Mouse (Mus musculus) midbrain, embryonic 10.5 days (tissue): Measurements from ENCODE around the gene Tsc22d1. TPM values are rescaled to one million over a fixed set of nuclear protein-coding genes. Genes with fewer than 3 reads are reported as not detected.

Experiments
- DNase-seq: peaks from one replicate; pipeline ENCODE4 v3.0.0-alpha.2; 2017; ENCODE audit warnings: low spot score
- H3K27ac ChIP-seq: fragments of 300-500 bp; sonication (generic); replicated peaks from 2 replicates; pipeline ENCODE4 v1.5.1; 2016; ENCODE audit warnings: mild to moderate bottlenecking
- H3K27me3 ChIP-seq: fragments of 300-500 bp; sonication (generic); 2 replicates; pipeline ENCODE4 v1.6.1; 2016; ENCODE audit warnings: low read depth, mild to moderate bottlenecking; ENCODE audit not compliant: poor library complexity, severe bottlenecking
- H3K36me3 ChIP-seq: fragments of 300-500 bp; sonication (generic); 2 replicates; pipeline ENCODE4 v1.6.1; 2016; ENCODE audit warnings: mild to moderate bottlenecking, moderate library complexity
- H3K4me1 ChIP-seq: fragments of 300-500 bp; sonication (generic); 2 replicates; pipeline ENCODE4 v1.6.1; 2016
- H3K4me3 ChIP-seq: fragments of 300-500 bp; sonication (generic); 2 replicates; pipeline ENCODE4 v1.5.1; 2016; ENCODE audit warnings: mild to moderate bottlenecking, moderate library complexity
- H3K9me3 ChIP-seq: fragments of 300-500 bp; sonication (generic); replicated peaks from 2 replicates; pipeline ENCODE4 v1.6.1; 2016; ENCODE audit warnings: mild to moderate bottlenecking
- WGBS: fragments of 180-500 bp; shearing (Covaris S2); methylation state at CpG from one replicate; pipeline ENCODE4 v1.1.7; 2016; 5-methylcytosine and 5-hydroxymethylcytosine counted together
- polyA plus RNA-seq: library from polyadenylated mRNA; unstranded; fragments of >200 nt; fragmentation: Nextera tagmentation; extraction: Ambion mirVana; gene quantifications from 2 replicates; pipeline ENCODE4 v1.2.1, GENCODE M21; 2016

Gene Tsc22d1
- polyA plus RNA-seq, 1 experiment from 2014 or later, result 313 TPM

GRCm38 (mm10) chr14:76452751-76453360 is 38.1 kb downstream of the Tsc22d1 start:
- Histone ChIP-seq H3K27me3 (no peaks in the 10 kb centered on the region), H3K36me3 (peaks cover 38% of the 10 kb centered on the region), H3K27ac (no peak overlapping the region), H3K9me3 (no peaks in the 10 kb centered on the region), H3K4me3 (no peak overlapping the region), H3K4me1 (peaks cover 6% of the 10 kb centered on the region; the same call in 1 of the 2 replicates)
- WGBS, result 94% methylated on average over 17 of the region's 17 CpGs
- no peak for DNase-seq

DNA sequence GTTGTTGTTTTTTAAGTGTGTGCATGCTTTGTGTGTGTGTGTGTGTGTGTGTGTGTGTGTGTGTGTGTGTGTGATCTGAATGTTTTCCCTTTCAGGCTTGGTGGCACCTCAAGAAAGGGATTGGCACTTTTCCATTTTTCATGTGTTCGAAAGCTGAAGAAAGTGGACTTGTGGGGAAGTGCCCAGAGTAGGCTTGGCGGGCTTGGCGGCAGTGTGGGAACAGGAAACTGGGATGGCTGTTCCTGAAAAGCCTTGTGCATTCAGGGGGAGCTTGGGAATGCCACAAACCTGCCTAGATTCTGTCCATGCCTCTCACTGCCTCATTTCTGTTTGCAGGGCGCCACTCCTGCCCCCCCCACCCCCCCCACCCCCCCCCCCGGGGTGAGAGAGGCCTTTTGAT is 39.9 kb downstream of the Tsc22d1 start:
- Histone ChIP-seq H3K27ac (no peak overlapping the region), H3K4me1 (peaks cover 6% of the 10 kb centered on the region; the same call in 1 of the 2 replicates), H3K36me3 (peaks cover 39% of the 10 kb centered on the region), H3K27me3 (no peaks in the 10 kb centered on the region), H3K9me3 (no peaks in the 10 kb centered on the region), H3K4me3 (no peak overlapping the region)
- WGBS, result 73% methylated on average over 5 of the region's 5 CpGs
- no peak for DNase-seq

- peaks cover 35% of the 10 kb centered on the region for H3K36me3 ChIP-seq
- no peak overlapping the region for H3K4me3 ChIP-seq
- H3K9me3 ChIP-seq, result no peaks in the 10 kb centered on the region
- H3K27ac ChIP-seq, result no peak overlapping the region
- no peak for DNase-seq
- 84% methylated on average over 7 of the region's 7 CpGs for WGBS
- H3K4me1 ChIP-seq, result peaks cover 6% of the 10 kb centered on the region; the same call in 1 of the 2 replicates
- no peaks in the 10 kb centered on the region for H3K27me3 ChIP-seq
Observed at GRCm38 (mm10) chr14:76455159-76455558, 40.4 kb downstream of the Tsc22d1 start.

DNA sequence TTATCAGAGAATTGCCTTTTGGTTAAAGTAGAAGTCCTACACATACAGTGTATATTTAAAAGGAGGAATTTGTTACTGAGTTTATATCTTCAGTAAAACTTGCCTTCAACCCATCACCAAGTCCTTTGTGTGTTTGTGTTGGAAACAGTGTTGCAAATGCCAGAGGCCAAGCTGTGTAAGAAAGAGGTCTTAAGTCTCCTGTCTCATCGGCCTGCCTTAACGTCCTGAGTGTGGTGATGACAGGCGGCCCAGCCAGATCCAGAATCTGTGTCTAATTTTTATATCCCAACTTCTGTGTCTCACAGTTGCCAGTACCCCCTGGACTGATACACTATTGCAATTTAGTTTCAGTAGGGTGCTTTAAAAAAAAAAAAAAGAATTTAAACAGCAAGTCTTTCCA is 42.9 kb downstream of the Tsc22d1 start:
- no peak overlapping the region for H3K27ac ChIP-seq
- peaks cover 29% of the 10 kb centered on the region for H3K36me3 ChIP-seq
- peaks cover 12% of the 10 kb centered on the region; the same call in 1 of the 2 replicates for H3K4me1 ChIP-seq
- WGBS, result 97% methylated on average over 3 of the region's 3 CpGs
- no peak for DNase-seq
- H3K4me3 ChIP-seq, result no peak overlapping the region
- no peaks in the 10 kb centered on the region for H3K27me3 ChIP-seq
- H3K9me3 ChIP-seq, result no peaks in the 10 kb centered on the region

GRCm38 (mm10) chr14:76460181-76460580 is 45.4 kb downstream of the Tsc22d1 start:
- Histone ChIP-seq H3K4me1 (peaks cover 13% of the 10 kb centered on the region), H3K4me3 (no peak overlapping the region), H3K27ac (no peak overlapping the region), H3K9me3 (no peaks in the 10 kb centered on the region), H3K27me3 (no peaks in the 10 kb centered on the region), H3K36me3 (peaks cover 32% of the 10 kb centered on the region)
- DNase-seq, result no peak
- 86% methylated on average over 7 of the region's 7 CpGs for WGBS

DNA sequence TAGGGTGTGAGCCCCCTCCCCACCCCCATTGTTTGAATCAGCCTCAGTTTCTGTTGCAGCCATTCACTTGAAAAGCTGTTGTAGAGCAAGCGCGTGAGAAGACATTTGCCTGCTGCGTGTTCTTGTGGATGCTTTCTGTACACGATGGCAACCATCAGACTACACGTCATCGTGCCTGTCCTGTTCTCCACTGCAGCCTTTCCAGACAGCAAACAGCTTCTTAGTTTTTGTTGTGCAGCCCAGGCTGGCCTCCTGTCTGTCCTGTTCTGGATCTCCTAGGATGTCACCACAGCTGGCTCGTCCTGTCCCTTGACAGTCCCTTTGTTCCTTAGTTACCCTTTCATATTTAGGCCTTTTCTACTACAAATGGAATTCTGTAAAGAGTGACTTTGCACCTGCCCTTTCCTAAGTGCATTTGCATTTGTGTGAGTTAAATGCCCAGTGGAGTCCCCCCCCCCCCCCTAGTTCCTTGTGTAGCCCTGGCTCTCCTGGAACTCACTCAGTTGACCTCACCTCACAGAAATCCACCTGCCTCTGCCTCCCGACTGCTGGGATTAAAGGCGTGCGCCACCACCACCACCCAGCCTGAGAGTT is 46.5 kb downstream of the Tsc22d1 start:
- WGBS, result 89% methylated on average over 10 of the region's 10 CpGs
- no peak overlapping the region; the same call in 1 of the 2 replicates for H3K27ac ChIP-seq
- H3K4me1 ChIP-seq, result peaks cover 24% of the 10 kb centered on the region
- no peak overlapping the region for H3K4me3 ChIP-seq
- peaks cover 31% of the 10 kb centered on the region for H3K36me3 ChIP-seq
- H3K9me3 ChIP-seq, result no peaks in the 10 kb centered on the region
- no peak for DNase-seq
- H3K27me3 ChIP-seq, result no peaks in the 10 kb centered on the region

DNA sequence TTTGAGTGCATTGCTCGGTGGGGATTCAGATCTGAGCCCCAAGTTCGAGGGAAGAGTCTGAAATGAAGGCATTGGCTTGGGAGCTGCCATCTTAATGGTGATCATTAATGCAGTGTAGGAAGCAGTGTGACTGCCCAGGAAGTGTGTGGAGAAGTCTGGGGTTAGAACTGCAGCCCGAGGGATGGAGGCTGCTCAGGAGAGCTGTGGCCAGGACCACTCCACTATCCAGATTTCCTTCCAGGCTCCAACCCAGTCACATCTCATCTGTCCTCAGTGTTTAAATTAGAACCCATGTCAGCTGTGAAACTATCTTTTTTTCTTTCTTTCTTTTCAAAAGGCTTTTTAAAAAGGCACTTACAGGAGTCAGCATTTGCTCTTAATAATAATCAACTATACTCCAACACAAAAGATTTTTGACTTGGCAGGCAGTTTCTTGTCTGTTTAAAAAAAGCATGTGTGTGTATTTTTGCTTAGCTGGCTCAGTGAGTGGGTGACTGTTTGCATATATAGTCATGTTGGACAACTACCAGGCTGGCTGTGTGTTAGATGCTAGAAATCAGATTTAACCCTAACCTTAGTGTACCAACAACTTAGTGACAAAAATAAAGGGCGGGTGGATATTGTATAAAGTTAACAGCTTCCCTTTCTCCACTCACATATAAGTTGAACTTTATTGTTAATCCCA is 48.8 kb downstream of the Tsc22d1 start:
- WGBS, result 90% methylated on average over 4 of the region's 4 CpGs
- no peak overlapping the region for H3K27ac ChIP-seq

DNA sequence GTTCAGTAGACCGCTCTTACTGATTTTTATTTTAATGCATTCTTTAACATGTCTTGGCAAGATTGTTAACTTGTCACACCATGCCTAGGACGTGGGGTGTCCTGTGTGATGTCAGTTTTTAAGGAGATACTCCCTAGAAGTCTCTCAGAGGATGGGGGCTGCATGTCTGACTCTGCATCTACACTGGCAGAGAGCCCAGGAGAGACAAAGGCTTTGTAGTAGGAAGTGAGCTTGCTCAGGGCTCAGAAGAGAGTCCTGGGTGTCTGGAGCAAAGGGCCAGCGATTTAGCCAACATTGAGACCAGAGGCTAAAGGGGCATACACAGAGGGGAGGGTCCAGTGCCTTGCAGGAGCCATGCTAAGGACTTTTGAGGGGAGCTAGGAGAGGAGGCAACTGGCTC is 50.2 kb downstream of the Tsc22d1 start:
- Histone ChIP-seq H3K27me3 (no peaks in the 10 kb centered on the region), H3K4me3 (no peak overlapping the region), H3K9me3 (no peaks in the 10 kb centered on the region), H3K36me3 (peaks cover 18% of the 10 kb centered on the region), H3K27ac (0 out of 2 replicates have a peak overlapping the region, but pooled peaks have one; percentile 46), H3K4me1 (peaks cover 34% of the 10 kb centered on the region)
- WGBS, result 77% methylated on average over 3 of the region's 3 CpGs
- DNase-seq, result no peak

More for the DNA sequence above, 48.8 kb downstream of the Tsc22d1 start:
- H3K9me3 ChIP-seq, result no peaks in the 10 kb centered on the region
- H3K4me1 ChIP-seq, result peaks cover 34% of the 10 kb centered on the region
- DNase-seq, result no peak
- peaks cover 18% of the 10 kb centered on the region for H3K36me3 ChIP-seq
- H3K4me3 ChIP-seq, result no peak overlapping the region
- H3K27me3 ChIP-seq, result no peaks in the 10 kb centered on the region

GRCm38 (mm10) chr14:76466641-76467323 is 52.0 kb downstream of the Tsc22d1 start:
- H3K4me3 ChIP-seq, result peak overlapping the region; percentile 24; the same call in 1 of the 2 replicates
- peaks cover 32% of the 10 kb centered on the region for H3K4me1 ChIP-seq
- H3K27ac ChIP-seq, result peak overlapping the region; percentile 75
- H3K27me3 ChIP-seq, result no peaks in the 10 kb centered on the region
- no peaks in the 10 kb centered on the region for H3K9me3 ChIP-seq
- 25% methylated on average over 18 of the region's 18 CpGs for WGBS
- H3K36me3 ChIP-seq, result peaks cover 17% of the 10 kb centered on the region
- peak; percentile 80 for DNase-seq

- WGBS, result 80% methylated on average over 11 of the region's 11 CpGs
- Histone ChIP-seq H3K4me1 (peaks cover 32% of the 10 kb centered on the region), H3K4me3 (no peak overlapping the region), H3K27me3 (no peaks in the 10 kb centered on the region), H3K27ac (no peak overlapping the region), H3K9me3 (no peaks in the 10 kb centered on the region), H3K36me3 (peaks cover 14% of the 10 kb centered on the region)
- DNase-seq, result no peak
Observed at GRCm38 (mm10) chr14:76467932-76468331, 53.2 kb downstream of the Tsc22d1 start.

DNA sequence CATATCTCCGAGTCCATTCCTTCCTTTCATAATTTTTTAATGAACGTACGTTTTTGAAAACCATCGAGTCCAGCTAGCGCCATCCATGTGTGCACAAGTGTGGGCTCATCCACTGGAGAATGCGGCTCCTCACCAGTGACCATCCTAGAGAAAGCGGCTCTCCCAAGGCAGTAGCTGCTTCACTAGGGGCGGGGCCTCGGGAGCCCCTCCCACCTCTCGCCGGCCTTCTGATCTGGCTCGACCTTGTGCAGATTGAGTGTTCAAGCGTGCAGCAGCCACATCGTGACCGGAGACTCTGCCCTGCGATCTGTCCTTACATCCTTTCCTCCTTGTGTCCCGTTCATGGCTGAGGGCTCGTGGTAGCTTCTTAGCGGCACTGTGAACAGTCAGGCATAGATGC is 56.5 kb downstream of the Tsc22d1 start:
- H3K4me1 ChIP-seq, result peaks cover 13% of the 10 kb centered on the region
- no peaks in the 10 kb centered on the region for H3K9me3 ChIP-seq
- no peak overlapping the region for H3K27ac ChIP-seq
- DNase-seq, result no peak
- no peak overlapping the region for H3K4me3 ChIP-seq
- WGBS, result 74% methylated on average over 19 of the region's 19 CpGs
- no peaks in the 10 kb centered on the region for H3K27me3 ChIP-seq
- H3K36me3 ChIP-seq, result peaks cover 13% of the 10 kb centered on the region

DNA sequence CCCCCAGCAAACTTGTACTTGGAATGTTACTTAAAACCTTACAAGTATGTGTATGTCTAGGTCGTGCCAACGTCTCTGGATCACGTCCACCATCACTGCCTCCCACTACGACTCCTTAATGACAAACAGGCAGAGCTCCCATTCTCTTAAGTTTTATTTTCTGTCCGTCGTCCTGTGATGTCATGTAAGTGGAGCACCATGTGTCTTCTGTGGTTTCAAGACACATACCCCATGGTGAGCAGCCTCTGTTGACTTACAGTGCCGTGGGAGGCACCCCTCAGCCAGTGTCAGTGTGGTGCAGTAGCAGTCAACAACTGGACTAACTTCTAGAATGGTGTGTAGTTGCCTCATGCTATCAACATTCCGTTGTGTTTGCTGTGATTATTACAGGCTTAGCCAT is 57.7 kb downstream of the Tsc22d1 start:
- Histone ChIP-seq H3K27ac (no peak overlapping the region), H3K4me3 (no peak overlapping the region), H3K36me3 (peaks cover 13% of the 10 kb centered on the region), H3K27me3 (no peaks in the 10 kb centered on the region), H3K9me3 (no peaks in the 10 kb centered on the region), H3K4me1 (peaks cover 4% of the 10 kb centered on the region; the same call in 1 of the 2 replicates)
- WGBS, result 81% methylated on average over 8 of the region's 8 CpGs
- no peak for DNase-seq
